Mouse (Mus musculus): ENCODE data around the gene Olfr743. TPM values are rescaled to one million over a fixed set of nuclear protein-coding genes. Genes with fewer than 3 reads are reported as not detected.

The Olfr743 gene
- not detected for polyA plus RNA-seq (2012; fragmentation: generic; extraction: Trizol)

GRCm38 (mm10) chr14:50521539-50521938, at the start of gene Olfr743:
TSS of gene Olfr743 (plus strand) at chr14:50521839.

GRCm38 (mm10) chr14:50472438-50472837, 49.2 kb upstream of the Olfr743 start, which contains the start of gene Olfr741:
TSS of gene Olfr741 (plus strand) at chr14:50472738.

GRCm38 (mm10) chr14:50503300-50503699, 18.3 kb upstream of the Olfr743 start, which contains the start of gene Olfr742:
TSS of gene Olfr742 (plus strand) at chr14:50503600.

Other genes with a start within 250 kb of the Olfr743 start
- gene Olfr732, start 237.6 kb upstream of the Olfr743 start, polyA plus RNA-seq (2012; fragmentation: generic; extraction: Trizol), result not detected
- not detected for gene Olfr733, start 220.3 kb upstream of the Olfr743 start, polyA plus RNA-seq (2012; fragmentation: generic; extraction: Trizol)
- gene Olfr734, start 195.1 kb upstream of the Olfr743 start, polyA plus RNA-seq (2012; fragmentation: generic; extraction: Trizol), result not detected
- gene Olfr735, start 173.0 kb upstream of the Olfr743 start, polyA plus RNA-seq (2012; fragmentation: generic; extraction: Trizol), result not detected
- not detected for gene Tlr11, start 163.9 kb upstream of the Olfr743 start, polyA plus RNA-seq (2012; fragmentation: generic; extraction: Trizol)
- not detected for gene Olfr736, start 140.7 kb upstream of the Olfr743 start, polyA plus RNA-seq (2012; fragmentation: generic; extraction: Trizol)
- gene Olfr738, start 114.3 kb upstream of the Olfr743 start, polyA plus RNA-seq (2012; fragmentation: generic; extraction: Trizol), result not detected
- not detected for gene Olfr739, start 103.2 kb upstream of the Olfr743 start, polyA plus RNA-seq (2012; fragmentation: generic; extraction: Trizol)
- gene Olfr740, start 76.3 kb upstream of the Olfr743 start, polyA plus RNA-seq (2012; fragmentation: generic; extraction: Trizol), result not detected
- gene Olfr741, start 49.1 kb upstream of the Olfr743 start, polyA plus RNA-seq (2012; fragmentation: generic; extraction: Trizol), result not detected
- not detected for gene Olfr742, start 18.2 kb upstream of the Olfr743 start, polyA plus RNA-seq (2012; fragmentation: generic; extraction: Trizol)
- not detected for gene Olfr744, start 93.0 kb downstream of the Olfr743 start, polyA plus RNA-seq (2012; fragmentation: generic; extraction: Trizol)
- gene Olfr745, start 117.5 kb downstream of the Olfr743 start, polyA plus RNA-seq (2012; fragmentation: generic; extraction: Trizol), result not detected
- gene Olfr746, start 125.2 kb downstream of the Olfr743 start, polyA plus RNA-seq (2012; fragmentation: generic; extraction: Trizol), result not detected
- gene Olfr747, start 171.4 kb downstream of the Olfr743 start, polyA plus RNA-seq (2012; fragmentation: generic; extraction: Trizol), result not detected
- gene Olfr748, start 185.5 kb downstream of the Olfr743 start, polyA plus RNA-seq (2012; fragmentation: generic; extraction: Trizol), result not detected
- not detected for gene Olfr749, start 223.3 kb downstream of the Olfr743 start, polyA plus RNA-seq (2012; fragmentation: generic; extraction: Trizol)